Mouse (Mus musculus) midbrain, embryonic 15.5 days (tissue): ENCODE measurements around the gene Smox. TPM values are rescaled to one million over a fixed set of nuclear protein-coding genes. Genes with fewer than 3 reads are reported as not detected.
A peak's percentile ranks its signal among the peaks of the same experiment; 100 is the strongest.

Experiments used
- ATAC-seq: fragments of 200-750 bp; cut with Nextera tagmentation; replicated peaks from 2 replicates; pipeline ENCODE4 v1.8.0; 2017; ENCODE audit warnings: moderate TSS enrichment
- H3K27ac ChIP-seq: fragments of 300-500 bp; sonication (generic); 2 replicates; pipeline ENCODE4 v1.5.1; 2015; ENCODE audit warnings: mild to moderate bottlenecking, inconsistent platforms
- H3K27me3 ChIP-seq: fragments of 300-500 bp; sonication (generic); replicated peaks from 2 replicates; pipeline ENCODE4 v1.6.1; 2015; ENCODE audit warnings: inconsistent platforms
- H3K36me3 ChIP-seq: fragments of 300-500 bp; sonication (generic); replicated peaks from 2 replicates; pipeline ENCODE4 v1.6.1; 2015; ENCODE audit warnings: inconsistent platforms
- H3K4me1 ChIP-seq: fragments of 300-500 bp; sonication (generic); 2 replicates; pipeline ENCODE4 v1.6.1; 2015; ENCODE audit warnings: inconsistent platforms
- H3K4me2 ChIP-seq: fragments of 300-500 bp; sonication (generic); 2 replicates; pipeline ENCODE4 v1.6.1; 2015; ENCODE audit warnings: inconsistent platforms, mild to moderate bottlenecking, moderate library complexity
- H3K4me3 ChIP-seq: fragments of 300-500 bp; sonication (generic); 2 replicates; pipeline ENCODE4 v1.5.1; 2015; ENCODE audit warnings: mild to moderate bottlenecking, inconsistent platforms
- H3K9ac ChIP-seq: fragments of 300-500 bp; sonication (generic); 2 replicates; pipeline ENCODE4 v1.6.1; 2015; ENCODE audit warnings: mild to moderate bottlenecking, inconsistent platforms
- H3K9me3 ChIP-seq: fragments of 300-500 bp; sonication (generic); 2 replicates; pipeline ENCODE4 v1.6.1; 2016; ENCODE audit warnings: inconsistent platforms
- WGBS: fragments of 180-500 bp; shearing (Covaris S2); methylation state at CpG from one replicate; pipeline ENCODE4 v1.1.7; 2015; ENCODE audit warnings: mixed read lengths; 5-methylcytosine and 5-hydroxymethylcytosine counted together
- polyA plus RNA-seq: library from polyadenylated mRNA; unstranded; fragments of >200 nt; fragmentation: Nextera tagmentation; extraction: Ambion mirVana; gene quantifications from 2 replicates; pipeline ENCODE4 v1.2.1, GENCODE M21; 2015

Gene Smox
- polyA plus RNA-seq: 49.0 and 50.7 TPM in 2 replicates

GRCm38 (mm10) chr2:131491196-131491595, at the start of gene Smox:
Gene Smox (plus strand): TSS chr2:131491496.
- Histone ChIP-seq H3K9ac (peak within 1 kb of the TSS; percentile 97), H3K27ac (peak within 1 kb of the TSS; percentile 85), H3K4me3 (peak within 1 kb of the TSS; percentile 77), H3K4me1 (peaks cover 27% of the 10 kb centered on the region), H3K4me2 (peak within 1 kb of the TSS; percentile 89), H3K36me3 (no peaks in the 10 kb centered on the region), H3K9me3 (no peaks in the 10 kb centered on the region), H3K27me3 (no peaks in the 10 kb centered on the region)
- no peak for ATAC-seq
- 24% methylated on average over 7 of the region's 7 CpGs for WGBS

- H3K27me3 ChIP-seq: no peaks in the 10 kb centered on the region
- no peak overlapping the region for H3K4me2 ChIP-seq
- no peaks in the 10 kb centered on the region for H3K36me3 ChIP-seq
- 62% methylated on average over 8 of the region's 8 CpGs for WGBS
- no peak overlapping the region for H3K9ac ChIP-seq
- H3K9me3 ChIP-seq: no peaks in the 10 kb centered on the region
- H3K4me1 ChIP-seq: no peaks in the 10 kb centered on the region
- no peak overlapping the region for H3K27ac ChIP-seq
- H3K4me3 ChIP-seq: no peak overlapping the region
- ATAC-seq: no peak
Measured at GRCm38 (mm10) chr2:131443084-131443890, 48.0 kb upstream of the Smox start.

- no peak overlapping the region for H3K9ac ChIP-seq
- no peaks in the 10 kb centered on the region for H3K9me3 ChIP-seq
- ATAC-seq: no peak
- H3K4me3 ChIP-seq: no peak overlapping the region
- H3K27ac ChIP-seq: no peak overlapping the region
- H3K4me2 ChIP-seq: no peak overlapping the region
- 25% methylated on average over 1 of the region's 1 CpGs for WGBS
- no peaks in the 10 kb centered on the region for H3K27me3 ChIP-seq
- no peaks in the 10 kb centered on the region for H3K4me1 ChIP-seq
- no peaks in the 10 kb centered on the region for H3K36me3 ChIP-seq
Measured at GRCm38 (mm10) chr2:131443891-131444190, 47.5 kb upstream of the Smox start.

GRCm38 (mm10) chr2:131446416-131446982, 44.8 kb upstream of the Smox start:
- Histone ChIP-seq H3K27me3 (no peaks in the 10 kb centered on the region), H3K4me2 (no peak overlapping the region), H3K36me3 (no peaks in the 10 kb centered on the region), H3K4me1 (no peaks in the 10 kb centered on the region), H3K27ac (no peak overlapping the region), H3K9ac (no peak overlapping the region), H3K4me3 (no peak overlapping the region), H3K9me3 (no peaks in the 10 kb centered on the region)
- WGBS: 61% methylated on average over 2 of the region's 2 CpGs
- ATAC-seq: no peak

GRCm38 (mm10) chr2:131447566-131448330, 43.5 kb upstream of the Smox start:
- H3K9me3 ChIP-seq: no peaks in the 10 kb centered on the region
- no peaks in the 10 kb centered on the region for H3K27me3 ChIP-seq

GRCm38 (mm10) chr2:131448353-131448752, 42.9 kb upstream of the Smox start:
- ATAC-seq: no peak
- H3K4me3 ChIP-seq: no peak overlapping the region
- H3K27me3 ChIP-seq: no peaks in the 10 kb centered on the region
- no peaks in the 10 kb centered on the region for H3K36me3 ChIP-seq
- H3K4me1 ChIP-seq: no peaks in the 10 kb centered on the region
- no peak overlapping the region for H3K9ac ChIP-seq
- no peaks in the 10 kb centered on the region for H3K9me3 ChIP-seq
- H3K27ac ChIP-seq: no peak overlapping the region
- H3K4me2 ChIP-seq: no peak overlapping the region

More at GRCm38 (mm10) chr2:131447566-131448330, 43.5 kb upstream of the Smox start:
- H3K4me2 ChIP-seq: no peak overlapping the region
- no peak overlapping the region for H3K9ac ChIP-seq
- no peak overlapping the region for H3K27ac ChIP-seq
- H3K4me3 ChIP-seq: no peak overlapping the region
- WGBS: 87% methylated on average over 8 of the region's 8 CpGs
- ATAC-seq: no peak
- H3K4me1 ChIP-seq: no peaks in the 10 kb centered on the region
- H3K36me3 ChIP-seq: no peaks in the 10 kb centered on the region

GRCm38 (mm10) chr2:131449720-131450119, 41.6 kb upstream of the Smox start:
- no peaks in the 10 kb centered on the region for H3K4me1 ChIP-seq
- H3K27ac ChIP-seq: no peak overlapping the region
- H3K4me3 ChIP-seq: no peak overlapping the region
- H3K9ac ChIP-seq: no peak overlapping the region
- H3K4me2 ChIP-seq: no peak overlapping the region
- H3K27me3 ChIP-seq: no peaks in the 10 kb centered on the region
- H3K36me3 ChIP-seq: no peaks in the 10 kb centered on the region
- no peak for ATAC-seq
- 59% methylated on average over 5 of the region's 5 CpGs for whole genome bisulfite sequencing
- H3K9me3 ChIP-seq: no peaks in the 10 kb centered on the region

GRCm38 (mm10) chr2:131450491-131450890, 40.8 kb upstream of the Smox start:
- Histone ChIP-seq H3K27ac (no peak overlapping the region), H3K4me3 (no peak overlapping the region), H3K9me3 (no peaks in the 10 kb centered on the region), H3K9ac (no peak overlapping the region), H3K4me1 (no peaks in the 10 kb centered on the region), H3K36me3 (no peaks in the 10 kb centered on the region), H3K27me3 (no peaks in the 10 kb centered on the region), H3K4me2 (no peak overlapping the region)
- ATAC-seq: no peak
- WGBS: 94% methylated on average over 5 of the region's 5 CpGs

GRCm38 (mm10) chr2:131457728-131458127, 33.6 kb upstream of the Smox start:
- no peak for ATAC-seq
- no peaks in the 10 kb centered on the region for H3K4me1 ChIP-seq
- H3K27ac ChIP-seq: no peak overlapping the region
- H3K27me3 ChIP-seq: no peaks in the 10 kb centered on the region
- H3K4me3 ChIP-seq: no peak overlapping the region
- 82% methylated on average over 7 of the region's 7 CpGs for WGBS
- H3K9ac ChIP-seq: no peak overlapping the region
- H3K9me3 ChIP-seq: no peaks in the 10 kb centered on the region
- H3K36me3 ChIP-seq: no peaks in the 10 kb centered on the region
- no peak overlapping the region for H3K4me2 ChIP-seq

GRCm38 (mm10) chr2:131460946-131461682, 30.2 kb upstream of the Smox start:
- H3K4me2 ChIP-seq: no peak overlapping the region
- ATAC-seq: no peak
- 69% methylated on average over 9 of the region's 9 CpGs for WGBS
- H3K4me3 ChIP-seq: no peak overlapping the region
- no peaks in the 10 kb centered on the region for H3K36me3 ChIP-seq
- no peaks in the 10 kb centered on the region for H3K4me1 ChIP-seq
- no peaks in the 10 kb centered on the region for H3K27me3 ChIP-seq
- no peak overlapping the region for H3K9ac ChIP-seq
- no peak overlapping the region for H3K27ac ChIP-seq
- no peaks in the 10 kb centered on the region for H3K9me3 ChIP-seq

- H3K4me3 ChIP-seq: no peak overlapping the region
- no peaks in the 10 kb centered on the region for H3K36me3 ChIP-seq
- H3K9me3 ChIP-seq: no peaks in the 10 kb centered on the region
- 61% methylated on average over 4 of the region's 4 CpGs for WGBS
- H3K9ac ChIP-seq: no peak overlapping the region
- H3K4me2 ChIP-seq: no peak overlapping the region
- H3K4me1 ChIP-seq: no peaks in the 10 kb centered on the region
- ATAC-seq: no peak
- no peak overlapping the region for H3K27ac ChIP-seq
- H3K27me3 ChIP-seq: no peaks in the 10 kb centered on the region
Measured at GRCm38 (mm10) chr2:131462991-131463390, 28.3 kb upstream of the Smox start.

- H3K27me3 ChIP-seq: no peaks in the 10 kb centered on the region
- no peak overlapping the region for H3K9ac ChIP-seq
- ATAC-seq: no peak
- H3K4me2 ChIP-seq: no peak overlapping the region
- no peaks in the 10 kb centered on the region for H3K4me1 ChIP-seq
- H3K27ac ChIP-seq: no peak overlapping the region
- H3K9me3 ChIP-seq: no peaks in the 10 kb centered on the region
- H3K4me3 ChIP-seq: no peak overlapping the region
- no peaks in the 10 kb centered on the region for H3K36me3 ChIP-seq
- WGBS: 97% methylated on average over 2 of the region's 2 CpGs
Measured at GRCm38 (mm10) chr2:131464147-131464546, 27.1 kb upstream of the Smox start.
